Mouse (Mus musculus) heart, adult 2 months (tissue): ENCODE data around the gene Cebpa. TPM values are rescaled to one million over a fixed set of nuclear protein-coding genes. Genes with fewer than 3 reads are reported as not detected.

Source experiments
- DNase-seq, 2 experiments: peaks; one replicate each; pipeline ENCODE4 v3.0.0; 2021
- H3K27ac ChIP-seq: fragments of 200-600 bp; 2 replicates; pipeline ENCODE4 v1.8.1; 2022
- H3K27me3 ChIP-seq: fragments of 200-500 bp; 2 replicates; pipeline ENCODE4 v1.6.1; 2012; ENCODE audit warnings: mild to moderate bottlenecking, low read length, inconsistent platforms, mixed read lengths; ENCODE audit not compliant: control insufficient read depth, insufficient read depth
- H3K36me3 ChIP-seq: fragments of 200-500 bp; 2 replicates; pipeline ENCODE4 v1.6.1; 2012; ENCODE audit warnings: low read length, inconsistent platforms; ENCODE audit not compliant: control insufficient read depth, insufficient read depth
- H3K4me1 ChIP-seq: fragments of 200-500 bp; 2 replicates; pipeline ENCODE4 v1.6.1; 2011; ENCODE audit warnings: low read length; ENCODE audit not compliant: control insufficient read depth, insufficient read depth
- H3K4me3 ChIP-seq: fragments of 200-600 bp; 2 replicates; pipeline ENCODE4 v1.8.1; 2022
- H3K79me2 ChIP-seq: fragments of 200-500 bp; replicated peaks from 2 replicates; pipeline ENCODE4 v1.6.1; 2012; ENCODE audit warnings: mild to moderate bottlenecking, inconsistent platforms, low read length, moderate library complexity, mixed read lengths; ENCODE audit not compliant: control insufficient read depth, insufficient read depth
- H3K9ac ChIP-seq: fragments of 200-500 bp; 2 replicates; pipeline ENCODE4 v1.6.1; 2012; ENCODE audit warnings: low read depth, mild to moderate bottlenecking, control low read depth, inconsistent platforms, low read length, mixed read lengths
- CTCF ChIP-seq: fragments of 200-600 bp; IDR thresholded peaks from 2 replicates; pipeline ENCODE4 v1.8.1; 2022; ENCODE audit warnings: antibody characterized with exemption, mild to moderate bottlenecking, moderate library complexity
- EP300 ChIP-seq: fragments of 200-500 bp; IDR thresholded peaks from 2 replicates; pipeline ENCODE4 v1.6.1; 2011; ENCODE audit warnings: low read depth, low read length, control low read depth; ENCODE audit not compliant: insufficient read depth
- POLR2A ChIP-seq: fragments of 200-500 bp; IDR thresholded peaks from 2 replicates; pipeline ENCODE4 v1.6.1; 2011; ENCODE audit warnings: mild to moderate bottlenecking, low read depth, low read length, control low read depth; ENCODE audit not compliant: insufficient read depth
- WGBS: fragments of 180-500 bp; shearing (Covaris S2); methylation state at CpG from one replicate; pipeline ENCODE4 v1.1.7; 2018; 5-methylcytosine and 5-hydroxymethylcytosine counted together
- intact Hi-C: fragments of 180-260 bp; cut with DNase I; formaldehyde crosslinking; loops from one replicate; pipeline ENCODE4 v1.15.1; 2025
- polyA plus RNA-seq: library from polyadenylated mRNA; depleted of rRNA; stranded (reverse); fragments of >200 nt; gene quantifications from 2 replicates; pipeline ENCODE4 v1.2.3, GENCODE M21; 2012
- total RNA-seq, 2 experiments: library from RNA; stranded (reverse); gene quantifications; 2 replicates each; pipeline ENCODE4 v1.2.3; 2021

Gene Cebpa
- total and polyA plus RNA-seq, 3 experiments: 7.3 to 16.5 (median 7.8) TPM

DNA sequence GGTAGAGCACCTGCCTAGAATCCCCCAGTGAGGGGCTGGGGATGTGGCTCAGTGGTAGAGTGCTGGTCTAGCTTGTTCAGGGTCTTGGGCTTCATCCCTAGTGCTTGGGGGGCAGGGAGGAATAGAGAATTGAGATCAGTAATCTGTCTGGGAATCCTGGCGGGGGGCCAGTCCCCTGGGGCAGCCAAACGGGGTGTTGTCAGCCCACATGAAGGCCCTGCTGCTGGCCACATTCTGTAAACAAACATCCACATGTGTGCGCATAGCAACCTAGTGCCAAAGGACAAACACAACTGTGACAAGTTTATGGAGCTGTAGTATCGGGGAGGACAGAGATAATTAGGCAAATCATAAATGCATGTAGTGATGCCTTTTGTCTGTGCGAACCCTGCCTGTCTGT is 15.5 kb downstream of the Cebpa start:
- Histone ChIP-seq H3K27ac (no peak overlapping the region), H3K36me3 (no peaks in the 10 kb centered on the region), H3K79me2 (no peaks in the 10 kb centered on the region), H3K9ac (no peak overlapping the region), H3K4me1 (no peaks in the 10 kb centered on the region; the same call in 1 of the 2 replicates), H3K27me3 (no peaks in the 10 kb centered on the region), H3K4me3 (no peak overlapping the region)
- no peak for TF ChIP-seq POLR2A
- no peak for TF ChIP-seq CTCF
- no peak for TF ChIP-seq EP300
- 30% methylated on average over 5 of the region's 5 CpGs for WGBS
- no peak for DNase-seq
- intact Hi-C loops: no loop called here

DNA sequence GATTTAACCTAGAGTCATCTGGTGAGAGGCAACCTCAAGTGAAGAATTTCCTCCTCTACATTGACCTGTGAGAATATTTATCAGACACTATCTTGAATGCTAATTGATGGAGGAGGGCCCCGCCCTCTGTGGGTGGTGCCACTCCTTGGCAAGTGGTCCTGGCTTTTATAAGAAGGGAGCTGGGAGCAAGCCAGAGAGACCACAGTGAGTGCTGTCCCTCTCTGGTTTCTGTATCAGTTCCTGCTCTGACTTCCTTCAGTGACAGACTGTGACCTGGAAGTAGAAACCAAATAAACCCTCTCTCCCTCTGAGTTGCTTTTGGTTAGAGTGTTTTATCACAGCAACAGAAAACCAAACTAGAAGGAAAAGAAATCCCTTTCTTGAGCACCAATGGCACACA is 18.4 kb downstream of the Cebpa start:
- no peaks in the 10 kb centered on the region for H3K79me2 ChIP-seq
- H3K36me3 ChIP-seq: no peaks in the 10 kb centered on the region
- no peak for DNase-seq
- H3K4me3 ChIP-seq: no peak overlapping the region
- no peaks in the 10 kb centered on the region for H3K27me3 ChIP-seq
- H3K27ac ChIP-seq: no peak overlapping the region
- 63% methylated on average over 1 of the region's 1 CpGs for WGBS
- TF ChIP-seq POLR2A: no peak
- no peak for TF ChIP-seq CTCF
- TF ChIP-seq EP300: no peak
- H3K9ac ChIP-seq: no peak overlapping the region
- intact Hi-C loops: no loop called here
- H3K4me1 ChIP-seq: no peaks in the 10 kb centered on the region; the same call in 1 of the 2 replicates

DNA sequence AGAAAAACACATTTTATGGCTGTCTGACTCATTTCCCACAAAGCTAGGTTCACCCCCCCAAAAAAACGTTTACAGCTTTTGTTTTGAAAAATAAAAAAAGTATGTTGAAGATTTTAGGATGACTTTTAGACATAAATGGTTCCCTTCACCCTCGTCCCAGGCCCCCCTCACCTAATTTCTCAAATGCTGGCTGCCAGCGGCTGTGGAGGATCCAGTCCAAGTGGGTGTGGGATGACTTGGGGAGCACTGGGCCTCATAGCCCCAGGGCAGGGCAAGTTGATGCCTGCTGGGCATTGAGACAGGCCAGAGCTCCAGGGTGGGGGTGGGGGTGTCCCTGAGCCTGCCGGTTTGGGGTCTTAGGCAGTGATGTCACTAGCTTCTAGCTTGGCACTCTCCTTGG is 19.4 kb downstream of the Cebpa start:
- no peak for DNase-seq
- intact Hi-C loops: no loop called here
- TF ChIP-seq POLR2A (no peak), EP300 (no peak), CTCF (no peak)

DNA sequence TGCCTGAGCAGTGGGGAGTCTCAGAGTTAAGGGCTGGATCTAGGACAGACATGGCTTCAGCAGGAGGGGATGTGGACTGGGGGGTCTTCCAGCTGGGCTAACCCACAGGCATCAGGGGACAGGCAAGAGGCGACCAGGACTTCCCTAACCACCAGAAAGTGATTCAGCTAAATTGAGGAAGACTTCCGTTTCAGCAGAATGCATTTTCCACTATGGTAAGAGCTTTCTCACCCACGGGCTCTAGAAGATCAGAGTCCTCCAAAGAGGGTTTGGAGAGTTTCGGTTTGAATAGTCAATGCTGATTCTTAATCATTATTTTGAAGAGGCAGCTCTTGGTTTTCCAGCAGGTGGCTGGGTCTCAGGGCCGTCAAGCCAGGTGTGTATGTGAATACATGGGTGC is 20.8 kb downstream of the Cebpa start:
- no peak for TF ChIP-seq POLR2A
- H3K36me3 ChIP-seq: no peaks in the 10 kb centered on the region
- intact Hi-C loops: no loop called here
- H3K9ac ChIP-seq: no peak overlapping the region
- DNase-seq: no peak
- H3K4me3 ChIP-seq: no peak overlapping the region
- H3K79me2 ChIP-seq: no peaks in the 10 kb centered on the region
- 78% methylated on average over 5 of the region's 5 CpGs for WGBS
- H3K4me1 ChIP-seq: peaks cover 4% of the 10 kb centered on the region
- H3K27ac ChIP-seq: no peak overlapping the region
- no peaks in the 10 kb centered on the region for H3K27me3 ChIP-seq

More for the DNA sequence above, 19.4 kb downstream of the Cebpa start:
- Histone ChIP-seq H3K4me1 (no peaks in the 10 kb centered on the region; the same call in 1 of the 2 replicates), H3K9ac (no peak overlapping the region), H3K36me3 (no peaks in the 10 kb centered on the region), H3K79me2 (no peaks in the 10 kb centered on the region), H3K27me3 (no peaks in the 10 kb centered on the region), H3K4me3 (no peak overlapping the region), H3K27ac (no peak overlapping the region)
- 63% methylated on average over 4 of the region's 4 CpGs for WGBS

DNA sequence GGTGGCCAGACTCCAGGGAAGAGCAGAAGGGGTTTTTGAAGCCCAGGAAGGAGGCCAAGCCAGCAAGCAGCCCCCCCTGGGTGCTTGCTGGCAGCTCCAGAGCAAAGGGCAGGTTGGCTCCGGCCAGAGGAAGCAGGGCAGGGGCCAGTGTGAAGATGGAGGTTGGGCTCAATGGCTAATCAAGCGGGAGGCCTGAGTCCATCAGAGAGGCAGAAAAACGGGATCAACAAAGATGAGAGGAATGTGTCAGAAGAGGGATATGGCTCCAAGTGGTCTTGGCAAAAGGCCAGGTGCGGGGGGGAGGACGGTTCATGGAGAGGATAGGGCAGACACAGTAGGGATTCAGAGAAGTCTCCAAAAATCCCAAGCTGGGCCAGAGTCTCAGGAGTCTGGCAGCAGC is 22.4 kb downstream of the Cebpa start:
- H3K79me2 ChIP-seq: no peaks in the 10 kb centered on the region
- no peaks in the 10 kb centered on the region for H3K27me3 ChIP-seq
- TF ChIP-seq POLR2A (no peak), CTCF (no peak), EP300 (no peak)
- no peak overlapping the region for H3K27ac ChIP-seq
- intact Hi-C loops: no loop called here
- 40% methylated on average over 5 of the region's 5 CpGs for WGBS
- no peak overlapping the region for H3K4me3 ChIP-seq
- H3K4me1 ChIP-seq: peaks cover 5% of the 10 kb centered on the region
- no peak for DNase-seq
- no peak overlapping the region for H3K9ac ChIP-seq
- H3K36me3 ChIP-seq: no peaks in the 10 kb centered on the region

DNA sequence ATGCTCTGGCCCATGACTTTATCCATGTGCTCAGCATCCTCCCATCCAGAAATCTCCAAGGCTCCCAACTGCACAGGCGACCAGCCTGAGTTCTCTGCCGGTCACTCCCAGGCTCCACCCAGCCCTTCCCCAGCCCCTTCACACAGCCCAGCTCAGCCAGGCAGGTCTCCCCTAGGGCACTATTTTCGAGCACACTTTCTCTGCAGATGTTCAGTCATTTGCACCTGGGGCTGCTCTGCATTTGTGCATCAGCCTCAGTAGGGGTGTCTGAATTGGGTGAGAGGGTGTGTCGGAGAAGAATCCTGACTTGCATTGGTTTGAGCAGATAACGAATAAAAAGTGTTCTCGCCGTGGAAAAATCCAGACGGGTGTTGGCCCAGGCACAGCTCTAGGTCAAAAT is 23.4 kb downstream of the Cebpa start:
- Histone ChIP-seq H3K4me1 (peaks cover 5% of the 10 kb centered on the region), H3K79me2 (no peaks in the 10 kb centered on the region), H3K27ac (no peak overlapping the region), H3K4me3 (no peak overlapping the region), H3K36me3 (no peaks in the 10 kb centered on the region), H3K9ac (no peak overlapping the region), H3K27me3 (no peaks in the 10 kb centered on the region)
- 78% methylated on average over 8 of the region's 8 CpGs for WGBS
- intact Hi-C loops: no loop called here
- DNase-seq: no peak
- TF ChIP-seq POLR2A: no peak
